Mouse (Mus musculus) thymus, adult 2 months (tissue): ENCODE results near the gene Kcnj4.

ENCODE experiments used
- CTCF ChIP-seq: fragments of 200-500 bp; IDR thresholded peaks from 2 replicates; pipeline ENCODE4 v1.5.1; 2012; ENCODE audit warnings: mild to moderate bottlenecking, control low read depth, low read length, moderate library complexity, borderline replicate concordance; ENCODE audit not compliant: control insufficient read depth, poor library complexity, insufficient read depth; ENCODE audit errors: extremely low read depth
- POLR2A ChIP-seq: fragments of 200-500 bp; IDR thresholded peaks from 2 replicates; pipeline ENCODE4 v1.6.1; 2012; ENCODE audit warnings: mild to moderate bottlenecking, low read length, control low read depth, moderate library complexity; ENCODE audit not compliant: control insufficient read depth, poor library complexity, insufficient read depth; ENCODE audit errors: extremely low read depth

DNA sequence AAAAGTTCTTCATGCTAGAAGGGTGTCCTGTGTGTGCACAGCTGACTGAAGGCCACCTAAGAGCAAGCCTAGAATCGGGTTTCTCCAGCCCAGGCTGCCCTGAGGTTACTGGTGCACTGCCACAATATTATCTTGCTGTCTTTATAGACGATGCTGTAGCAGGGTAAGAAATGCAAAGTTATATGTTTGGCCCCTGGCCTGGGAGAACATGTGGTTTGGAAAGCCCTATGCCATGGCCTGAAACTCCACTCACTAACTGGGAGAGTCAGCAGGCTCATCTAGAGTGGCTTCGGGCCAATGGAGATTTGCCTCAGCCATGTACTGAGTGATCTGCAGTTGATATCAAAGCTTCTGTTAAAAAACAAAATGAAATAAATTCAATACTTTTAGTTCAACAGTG lies 28.8 kb upstream of the Kcnj4 start:
- TF ChIP-seq CTCF (no peak), POLR2A (no peak)
